Mouse (Mus musculus) cerebellum, adult 2 months (tissue): ENCODE results near the gene Khdc4.

ENCODE experiments used
- CTCF ChIP-seq: fragments of 200-500 bp; IDR thresholded peaks from 2 replicates; pipeline ENCODE4 v1.5.1; 2011; ENCODE audit warnings: low read depth, mild to moderate bottlenecking, control low read depth, low read length, moderate library complexity, borderline replicate concordance; ENCODE audit not compliant: insufficient read depth
- POLR2A ChIP-seq: fragments of 200-500 bp; IDR thresholded peaks from 2 replicates; pipeline ENCODE4 v1.6.1; 2011; ENCODE audit warnings: low read length, control low read depth, borderline replicate concordance; ENCODE audit not compliant: insufficient read depth

- no peak for TF ChIP-seq CTCF
- no peak for TF ChIP-seq POLR2A
These were observed 39.1 kb upstream of the Khdc4 start for GRCm38 (mm10) chr3:88646426-88646995.
